Mouse (Mus musculus): ENCODE results near the gene Gm3893.

The Gm3893 gene

GRCm38 (mm10) chr4:42090907-42091306, at the start of gene Gm3893:
TSS of gene Gm3893 (plus strand) at chr4:42091207.
- WGBS: no CpG with 5 or more reads among the region's 2 CpGs

GRCm38 (mm10) chr4:42114517-42114916, 23.5 kb downstream of the Gm3893 start, which contains the start of gene Gm13304:
TSS of gene Gm13304 (plus strand) at chr4:42114817.
- WGBS: no CpG with 5 or more reads among the region's 5 CpGs

Data from cerebral cortex, adult 2 months (tissue).